Mouse (Mus musculus) CH12.LX (cell line): ENCODE data around the gene Sypl.

Experiments used
- CTCF ChIP-seq, 2 experiments: IDR thresholded peaks in 1 of 2; conservative IDR thresholded peaks in 1 of 2; 2 replicates each; pipeline ENCODE4 v1.5.1; 2011 to 2012; ENCODE audit warnings: low read depth in 2 of 2, low read length in 2 of 2, improper control_type of control experiment in 1 of 2, inconsistent platforms in 1 of 2, mild to moderate bottlenecking in 1 of 2, moderate library complexity in 1 of 2
- ELF1 ChIP-seq: IDR thresholded peaks from 2 replicates; pipeline ENCODE4 v1.6.1; 2014; ENCODE audit warnings: low read depth, mild to moderate bottlenecking, inconsistent platforms, low read length, improper control_type of control experiment
- KAT2A ChIP-seq: IDR thresholded peaks from 2 replicates; pipeline ENCODE4 v1.6.1; 2012; ENCODE audit warnings: low read length, improper control_type of control experiment, inconsistent platforms; ENCODE audit not compliant: insufficient replicate concordance
- MAZ ChIP-seq: IDR thresholded peaks from 2 replicates; pipeline ENCODE4 v1.6.1; 2012; ENCODE audit warnings: low read depth, mild to moderate bottlenecking, inconsistent platforms, low read length, improper control_type of control experiment, moderate library complexity
- MXI1 ChIP-seq: IDR thresholded peaks from 2 replicates; pipeline ENCODE4 v1.6.1; 2011; ENCODE audit warnings: mild to moderate bottlenecking, low read depth, low read length, improper control_type of control experiment
- NRF1 ChIP-seq: IDR thresholded peaks from 2 replicates; pipeline ENCODE4 v1.6.1; 2014; ENCODE audit warnings: low read depth, mild to moderate bottlenecking, inconsistent platforms, low read length, improper control_type of control experiment, moderate library complexity
- POLR2A ChIP-seq: IDR thresholded peaks from 2 replicates; pipeline ENCODE4 v1.6.1; 2011; ENCODE audit warnings: low read depth, mild to moderate bottlenecking, improper control_type of control experiment, low read length
- POLR2AphosphoS2 ChIP-seq: IDR thresholded peaks from 2 replicates; pipeline ENCODE4 v1.6.1; 2011; ENCODE audit warnings: low read depth, low read length, improper control_type of control experiment
- RAD21 ChIP-seq: IDR thresholded peaks from 2 replicates; pipeline ENCODE4 v1.6.1; 2011; ENCODE audit warnings: low read depth, mild to moderate bottlenecking, low read length, improper control_type of control experiment, moderate library complexity
- SIN3A ChIP-seq: IDR thresholded peaks from 2 replicates; pipeline ENCODE4 v1.6.1; 2012; ENCODE audit warnings: low read length, improper control_type of control experiment, inconsistent platforms
- TBP ChIP-seq: conservative IDR thresholded peaks from 2 replicates; pipeline ENCODE4 v1.6.1; 2011; ENCODE audit warnings: low read depth, low read length, improper control_type of control experiment
- TCF12 ChIP-seq: IDR thresholded peaks from 2 replicates; pipeline ENCODE4 v1.6.1; 2014; ENCODE audit warnings: low read depth, mild to moderate bottlenecking, inconsistent platforms, low read length, improper control_type of control experiment
- UBTF ChIP-seq: IDR thresholded peaks from 2 replicates; pipeline ENCODE4 v1.6.1; 2012; ENCODE audit warnings: low read depth, mild to moderate bottlenecking, inconsistent platforms, low read length, improper control_type of control experiment, moderate library complexity
- ZNF384 ChIP-seq: IDR thresholded peaks from 2 replicates; pipeline ENCODE4 v1.6.1; 2012; ENCODE audit warnings: low read depth, low read length, improper control_type of control experiment, inconsistent platforms

DNA sequence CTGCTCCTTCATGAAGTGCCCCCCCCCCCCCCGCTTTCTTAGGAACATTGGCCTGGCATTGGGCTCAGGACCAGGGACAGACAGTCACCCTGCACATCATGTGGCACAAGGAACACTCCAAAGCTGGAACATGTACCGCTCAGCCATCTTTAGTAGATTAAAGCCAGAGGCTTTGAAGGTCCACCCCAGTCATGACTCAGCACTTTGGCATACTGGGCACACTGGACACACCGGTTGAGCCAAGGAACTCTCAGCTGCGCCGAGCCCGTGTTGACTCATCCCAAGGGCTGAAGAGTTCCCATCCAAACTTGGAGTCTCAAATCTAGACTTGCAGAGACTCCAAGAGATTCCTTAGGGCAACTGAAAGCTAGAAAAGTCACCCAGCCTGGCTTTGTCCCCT is 66.3 kb downstream of the Sypl start:
- no peak for TF ChIP-seq CTCF (conservative IDR thresholded peaks at IDR 0.05 in 1 of 2, IDR thresholded peaks at IDR 0.05 in 1 of 2; ENCODE audit: low read depth in 2 of 2, low read length in 2 of 2)
- no peak for TF ChIP-seq POLR2AphosphoS2
- TF ChIP-seq KAT2A = no peak
- TF ChIP-seq MXI1 = no peak
- TF ChIP-seq POLR2A = no peak
- TF ChIP-seq TCF12 = no peak
- no peak for TF ChIP-seq RAD21
- no peak for TF ChIP-seq UBTF
- no peak for TF ChIP-seq ELF1
- no peak for TF ChIP-seq ZNF384
- no peak for TF ChIP-seq SIN3A
- no peak for TF ChIP-seq MAZ
- no peak for TF ChIP-seq TBP
- TF ChIP-seq NRF1 = no peak
